Mouse (Mus musculus) c-Kit-positive CD71-negative TER-119-negative erythroid progenitor cells, embryonic 14.5 days (primary cell): ENCODE data around the gene Ppp2r5e.
"Not testable (repeated sequence)": the region's sequence is repeated elsewhere in the genome, so short reads cannot be mapped to it uniquely, and the experiment has no call there.

Source experiments
- DNase-seq: peaks from one replicate; pipeline ENCODE4 v3.0.0-alpha.2; 2013; ENCODE audit warnings: low read depth

Ppp2r5e gene

DNA sequence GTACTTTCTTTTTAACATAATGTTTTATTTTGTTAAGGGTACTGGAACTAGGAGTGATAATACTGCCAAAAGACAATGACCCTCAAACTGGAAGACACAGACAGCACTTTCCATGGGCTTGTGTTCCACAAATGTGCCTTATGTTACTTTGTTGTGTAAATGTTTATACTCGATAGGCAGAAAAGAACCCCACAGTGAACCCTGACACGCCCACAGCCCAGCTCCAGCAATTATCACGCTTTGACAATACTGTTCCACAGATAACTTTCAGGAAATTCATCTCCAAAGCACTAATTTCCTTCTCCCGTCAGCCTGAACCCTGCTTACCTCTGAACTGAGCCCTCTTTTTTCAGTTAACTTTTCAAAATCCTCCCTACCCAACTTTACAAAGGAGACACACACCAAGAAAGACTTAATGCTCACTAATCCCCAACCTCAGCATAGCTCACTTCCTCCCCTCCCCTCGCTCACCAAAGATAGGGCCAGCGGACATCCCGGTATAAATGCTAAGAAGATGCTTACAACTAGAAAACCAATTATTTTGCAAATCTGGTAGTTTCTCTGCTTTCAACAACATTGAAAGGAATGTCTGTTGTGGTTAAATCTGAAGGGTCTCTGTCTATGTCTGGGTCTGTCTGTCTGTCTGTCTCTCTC lies 58.9 kb downstream of the Ppp2r5e start:
- no peak for DNase-seq

DNA sequence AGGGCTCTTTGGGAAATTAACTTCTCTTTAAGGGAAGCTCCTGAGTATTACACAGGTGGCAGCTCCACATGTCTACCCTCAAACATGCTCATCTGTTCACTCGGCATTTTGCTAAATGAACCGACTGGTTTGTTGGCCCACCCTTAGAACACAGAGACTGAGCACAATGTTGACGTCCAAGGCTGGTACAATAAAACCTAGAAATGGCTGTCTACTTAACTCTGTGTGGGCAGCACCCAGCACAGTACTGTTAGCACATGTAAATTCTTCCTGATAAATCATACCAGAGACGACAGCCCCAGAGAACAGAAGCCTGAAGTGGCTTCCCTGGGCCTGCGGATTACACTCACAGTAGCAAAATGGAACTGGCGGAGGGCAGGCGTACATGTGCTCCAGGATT lies 59.5 kb downstream of the Ppp2r5e start:
- no peak for DNase-seq

DNA sequence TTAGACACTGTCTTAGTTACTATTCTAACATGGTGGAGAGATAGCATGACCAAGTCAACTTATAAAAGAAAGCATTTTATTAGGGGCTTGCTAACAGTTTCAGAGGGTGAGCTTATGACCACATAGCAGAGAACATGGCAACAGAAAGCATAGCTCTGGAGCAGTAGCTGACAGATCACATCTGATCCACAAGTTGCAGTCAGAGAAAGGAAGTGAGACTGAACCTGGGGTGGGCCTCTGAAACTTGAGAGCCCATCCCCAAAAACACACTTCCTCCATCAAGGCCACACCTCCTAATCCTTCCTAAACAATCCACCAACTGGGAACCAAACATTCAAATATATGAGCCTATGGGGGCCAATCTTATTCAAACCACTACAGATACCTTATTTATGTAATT lies 62.9 kb downstream of the Ppp2r5e start:
- no peak for DNase-seq

DNA sequence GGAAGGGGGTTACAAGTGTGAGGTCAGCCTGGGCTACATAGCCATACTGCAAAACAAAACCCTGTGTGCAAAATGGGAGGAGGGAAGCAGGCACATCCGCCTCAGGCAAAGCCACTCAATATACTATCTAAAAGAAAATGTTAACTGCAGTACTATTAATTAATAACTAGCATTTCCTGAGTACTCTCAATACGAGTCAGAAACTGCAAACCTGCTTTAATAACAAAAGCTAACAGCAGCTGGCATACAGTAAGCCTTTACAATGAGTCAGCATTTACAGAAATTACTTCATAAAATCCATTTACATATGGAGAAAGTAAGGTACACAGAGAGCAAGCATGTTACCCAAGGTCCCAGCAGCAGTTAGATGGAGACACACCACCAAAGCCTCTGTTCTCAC lies 64.2 kb downstream of the Ppp2r5e start:
- no peak for DNase-seq

DNA sequence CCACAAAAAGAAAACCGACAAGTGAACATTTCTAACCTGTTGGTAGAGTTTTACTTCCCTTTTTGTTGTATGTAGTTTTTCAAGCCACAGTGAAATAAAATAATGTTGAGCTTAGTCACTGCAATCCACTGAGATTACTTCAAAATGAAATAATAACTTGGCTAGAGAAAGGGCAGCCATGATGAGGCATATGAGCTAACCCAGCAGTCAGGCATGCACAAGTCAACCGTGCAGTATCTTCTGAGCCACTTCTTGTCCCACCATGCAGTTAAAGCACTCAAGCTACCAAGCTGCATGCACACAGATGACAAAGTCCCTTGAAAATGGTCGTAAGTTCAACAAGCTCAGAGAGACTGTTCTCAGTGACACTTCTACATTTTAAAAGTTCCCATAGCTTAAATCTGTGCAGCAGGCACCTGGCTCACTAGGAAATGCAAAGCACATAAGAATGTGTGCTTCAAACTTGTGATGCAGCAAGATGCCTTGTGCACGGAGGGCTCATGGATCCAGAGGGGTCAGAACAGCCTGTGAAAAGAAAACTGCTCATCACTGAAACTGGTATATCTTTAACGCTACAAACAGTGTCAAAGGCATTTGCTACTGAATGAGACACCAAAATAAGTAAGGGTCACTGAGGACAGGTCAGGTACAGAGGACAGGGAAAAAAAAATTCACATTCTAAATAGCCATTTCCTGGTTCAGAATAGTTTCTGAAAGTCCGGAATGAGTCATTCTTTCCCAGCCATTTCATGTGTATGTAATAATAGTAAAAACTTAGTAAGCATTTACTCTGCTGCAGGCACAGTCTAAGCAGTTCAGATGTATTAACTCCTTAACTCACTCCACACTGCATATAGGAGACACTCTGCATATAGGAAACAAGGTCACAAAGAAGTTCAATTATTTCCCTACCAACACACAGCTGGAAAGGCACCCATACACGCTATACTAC lies 66.9 kb downstream of the Ppp2r5e start:
- no peak for DNase-seq

DNA sequence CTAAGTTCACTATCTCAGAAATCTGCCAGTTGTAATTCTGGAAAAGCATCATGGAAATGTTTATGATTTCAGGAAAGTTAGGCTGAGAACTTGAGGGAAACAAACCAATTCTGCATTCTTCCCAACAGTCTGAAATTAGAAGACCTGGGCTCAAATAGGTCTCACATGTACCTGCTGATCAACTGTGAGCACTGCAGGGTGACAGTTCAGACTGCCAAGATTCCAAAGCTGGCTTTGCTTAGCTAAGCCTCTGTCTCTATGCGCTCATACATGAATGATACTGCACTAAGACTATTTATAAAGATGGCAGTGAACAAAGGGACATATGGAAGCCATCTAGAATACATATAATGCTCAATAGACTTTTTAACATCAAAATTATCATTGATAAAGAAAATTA lies 67.7 kb downstream of the Ppp2r5e start:
- no peak for DNase-seq

DNA sequence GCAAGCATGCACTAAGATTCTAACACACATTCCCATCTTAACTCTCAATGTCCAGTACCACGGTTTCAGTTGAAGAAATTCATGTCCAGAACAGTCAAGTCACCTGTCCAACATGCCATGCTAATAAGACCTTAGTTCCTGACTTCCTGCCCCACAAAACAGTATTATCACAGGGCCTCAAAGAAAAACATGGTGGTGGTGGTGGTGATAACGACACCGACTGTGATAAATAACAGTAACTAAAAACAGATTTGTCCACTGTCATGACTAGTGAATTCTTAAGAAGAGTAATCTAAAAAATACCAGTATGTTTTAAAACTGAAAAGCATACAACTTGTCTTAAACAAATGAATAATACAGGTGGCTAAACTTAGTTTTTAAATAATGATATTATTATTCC lies 71.8 kb downstream of the Ppp2r5e start:
- DNase-seq, result no peak

DNA sequence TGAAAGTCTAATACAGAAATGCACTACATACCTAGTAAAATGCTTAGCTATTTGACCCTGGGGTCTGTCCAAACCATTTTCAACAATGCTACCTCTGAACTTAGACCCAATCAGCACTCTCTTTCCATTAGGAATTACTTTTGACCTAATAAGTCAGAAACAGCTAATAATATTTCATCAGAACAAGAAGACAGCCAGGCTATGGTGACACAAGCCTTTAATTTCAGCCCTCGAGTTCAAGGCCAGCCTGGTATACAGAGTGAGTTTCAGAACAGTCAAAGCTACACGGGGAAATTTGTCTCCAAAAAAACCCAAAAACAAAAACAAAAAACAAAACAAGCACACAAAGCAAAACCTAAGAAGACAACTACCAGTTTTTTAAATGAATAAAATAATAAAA lies 73.1 kb downstream of the Ppp2r5e start:
- no peak for DNase-seq

DNA sequence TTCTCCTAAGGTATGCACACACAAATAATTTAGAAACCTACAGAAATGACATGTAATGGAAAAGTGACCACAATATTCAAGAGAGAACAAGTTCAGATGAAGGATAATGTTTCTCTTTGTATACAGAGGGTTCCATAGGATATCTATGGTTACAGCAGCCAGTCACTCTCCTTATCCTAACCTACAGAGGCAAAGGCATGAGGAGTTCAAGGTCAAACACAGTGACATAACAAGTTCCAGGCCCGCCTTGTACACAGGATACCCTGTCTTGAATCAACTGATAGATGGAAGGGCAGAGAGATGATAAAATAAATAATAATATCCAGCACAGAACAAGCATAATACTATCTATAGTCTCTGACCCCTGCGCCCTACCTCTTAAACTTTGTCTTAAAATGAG lies 73.7 kb downstream of the Ppp2r5e start:
- DNase-seq, result no peak

DNA sequence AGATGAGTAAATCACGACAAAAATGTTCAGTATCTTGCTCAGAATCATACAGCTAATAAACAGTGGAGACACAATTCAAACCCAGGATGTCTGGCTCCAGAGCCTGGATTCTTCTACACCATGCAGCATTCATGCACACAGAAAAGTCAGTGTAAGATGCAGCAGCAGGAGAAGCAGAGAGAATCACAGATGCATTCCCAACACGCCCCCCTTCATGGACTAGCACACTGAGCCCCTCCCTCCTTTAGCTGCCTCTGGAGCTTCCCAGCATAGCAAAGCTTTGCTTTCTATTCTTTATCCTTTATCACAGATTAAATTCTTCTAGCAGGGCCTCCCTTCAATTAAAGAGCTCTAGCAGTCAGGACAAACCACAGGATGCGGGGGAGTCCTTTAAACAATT lies 75.7 kb downstream of the Ppp2r5e start:
- DNase-seq, result no peak

DNA sequence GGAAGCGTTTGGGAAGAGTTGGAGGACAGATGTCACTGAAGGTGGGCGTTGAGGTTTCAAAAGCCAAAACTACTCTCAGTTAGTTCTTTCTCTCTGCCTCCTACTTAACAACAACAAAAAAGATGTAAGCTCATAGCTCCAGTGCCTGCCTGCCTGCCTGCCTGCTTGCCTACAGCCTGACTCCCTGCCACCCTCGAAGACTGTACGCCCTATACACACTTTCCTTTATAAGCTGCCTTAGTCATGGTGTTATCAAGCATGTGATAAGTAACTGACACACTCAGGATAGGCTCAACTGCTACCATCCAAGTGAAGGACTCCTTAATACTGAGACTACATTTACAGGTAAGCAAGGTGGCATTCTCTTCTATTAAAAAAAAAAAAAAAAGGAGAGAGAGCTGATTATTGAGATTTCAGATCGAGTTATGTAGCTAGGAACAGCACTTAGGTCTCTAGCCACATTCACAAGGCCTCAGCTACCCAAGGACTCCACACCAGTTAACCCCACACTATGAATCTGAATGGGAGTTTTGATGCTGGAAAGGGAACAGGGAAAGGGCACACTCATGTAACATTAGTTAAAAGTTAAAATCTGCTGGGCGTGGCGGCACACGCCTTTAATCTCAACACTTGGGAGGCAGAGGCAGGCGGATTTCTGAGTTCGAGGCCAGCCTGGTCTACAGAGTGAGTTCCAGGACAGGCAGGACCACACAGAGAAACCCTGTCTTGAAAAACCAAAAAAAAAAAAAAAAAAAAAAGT lies 76.7 kb downstream of the Ppp2r5e start:
- DNase-seq, result no peak

DNA sequence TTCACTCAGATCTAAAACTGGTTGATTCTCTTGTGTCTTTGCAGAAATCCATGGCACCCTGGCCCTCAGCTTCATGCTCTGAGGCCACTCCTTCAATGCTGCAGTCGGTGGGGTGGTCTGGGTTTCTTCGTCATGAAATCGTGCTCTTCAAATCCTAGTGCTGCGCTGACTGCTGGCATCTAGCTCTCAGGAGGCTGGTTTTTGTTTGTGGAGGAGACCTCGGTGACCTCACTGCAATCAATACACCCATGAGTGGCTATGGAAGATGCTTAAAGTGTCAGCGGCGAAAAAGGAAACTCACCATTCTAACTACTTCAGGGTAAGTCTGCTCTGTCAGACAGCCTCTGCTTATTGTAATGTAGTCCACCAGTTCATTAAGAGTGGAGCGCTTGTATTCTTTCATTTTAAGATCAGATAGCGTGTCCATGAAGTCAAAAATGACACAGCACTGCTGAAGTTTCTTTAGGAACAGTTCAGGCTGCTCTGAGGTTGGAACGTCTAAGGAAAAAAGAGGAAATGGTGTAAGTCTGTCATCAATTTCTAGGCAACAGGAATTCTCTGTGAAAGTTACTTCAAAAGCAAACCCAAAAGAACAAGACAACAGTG lies 80.6 kb downstream of the Ppp2r5e start:
- DNase-seq, result no peak

DNA sequence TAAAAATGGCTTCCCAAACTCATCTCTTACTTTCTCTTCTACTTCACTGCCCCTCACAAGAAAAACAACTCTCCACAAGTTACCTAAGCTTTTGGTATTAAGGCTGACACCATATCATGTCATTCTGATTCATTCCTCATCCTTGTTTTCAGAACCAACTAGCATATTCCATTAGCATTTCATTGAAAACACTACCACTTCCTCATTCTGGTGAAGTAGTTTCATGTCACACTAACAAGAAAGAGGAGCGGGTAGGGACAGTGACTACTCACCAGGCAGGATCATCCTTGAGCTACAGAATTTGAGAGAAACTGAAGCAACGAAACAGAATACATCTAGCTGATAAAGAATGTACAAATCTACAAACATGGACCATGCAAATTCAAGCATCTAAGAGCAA lies 84.5 kb downstream of the Ppp2r5e start:
- DNase-seq, result no peak

DNA sequence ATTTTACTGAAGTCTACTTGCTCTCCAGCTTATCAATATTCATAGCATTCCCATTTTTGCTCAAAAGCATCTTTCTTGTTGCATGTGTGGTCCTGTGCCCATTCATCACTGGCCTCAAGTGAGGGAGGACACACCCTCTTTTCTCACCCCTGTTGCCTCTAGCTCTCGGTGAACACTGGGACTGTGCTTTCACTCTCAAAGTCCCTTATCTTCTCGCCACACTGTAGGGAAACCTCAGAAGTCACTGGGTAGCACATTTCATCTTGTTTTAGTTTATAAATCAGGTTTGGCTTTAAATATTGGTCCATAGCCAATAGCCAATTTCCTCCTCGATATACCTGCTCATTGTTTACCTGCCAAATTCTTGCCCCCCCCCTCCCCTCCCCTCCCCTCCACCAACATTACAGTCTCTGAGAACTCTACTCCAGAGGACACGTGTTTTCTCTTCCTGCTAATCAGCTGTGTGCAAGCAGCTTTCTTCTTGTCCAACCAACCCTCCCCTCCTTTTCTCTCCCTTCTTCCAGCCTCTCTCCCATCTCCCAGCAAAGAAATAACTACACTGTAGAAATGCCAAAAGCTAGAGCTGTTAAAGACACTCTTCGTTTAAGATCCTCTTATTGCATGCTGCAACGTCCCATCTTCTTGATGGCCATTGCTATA lies 90.9 kb downstream of the Ppp2r5e start:
- no peak for DNase-seq

DNA sequence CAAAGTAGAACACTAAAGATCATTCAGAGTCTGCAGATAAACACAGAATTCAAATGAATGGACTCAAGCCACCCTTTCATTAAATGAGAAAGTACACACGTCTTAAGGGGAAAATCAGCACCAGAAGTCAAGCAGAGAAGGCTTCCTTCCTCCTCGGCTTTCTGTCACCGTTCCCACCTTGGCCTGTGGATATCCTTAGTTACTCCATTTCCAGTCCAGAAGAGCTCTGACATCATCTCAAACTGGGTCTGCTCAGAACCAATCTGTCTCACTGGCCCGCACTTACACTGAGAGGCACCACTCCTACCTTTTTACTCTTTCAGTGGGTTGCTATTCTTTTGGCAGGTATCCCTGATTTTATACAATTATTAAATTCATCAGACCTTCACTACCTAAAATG lies 93.4 kb downstream of the Ppp2r5e start:
- DNase-seq, result no peak

DNA sequence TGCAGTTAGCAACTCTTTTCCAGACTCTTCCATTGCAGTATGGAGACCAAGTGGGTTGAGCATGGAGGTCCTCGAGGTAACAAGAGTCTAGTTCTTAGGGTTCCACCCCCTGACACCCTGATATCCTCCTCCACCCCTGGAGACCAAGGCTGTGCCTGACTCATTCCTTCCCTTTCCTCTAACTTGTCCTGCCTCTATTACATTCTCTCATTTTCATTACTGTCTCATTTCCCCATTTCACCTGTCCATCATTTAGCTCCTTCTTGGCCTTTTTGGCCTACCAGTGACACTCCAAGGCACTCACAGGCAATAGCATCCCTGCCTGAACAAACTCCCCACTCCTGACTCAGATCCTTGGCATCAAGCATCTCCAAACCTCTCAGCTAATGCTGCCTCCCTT lies 98.3 kb downstream of the Ppp2r5e start:
- DNase-seq, result no peak

DNA sequence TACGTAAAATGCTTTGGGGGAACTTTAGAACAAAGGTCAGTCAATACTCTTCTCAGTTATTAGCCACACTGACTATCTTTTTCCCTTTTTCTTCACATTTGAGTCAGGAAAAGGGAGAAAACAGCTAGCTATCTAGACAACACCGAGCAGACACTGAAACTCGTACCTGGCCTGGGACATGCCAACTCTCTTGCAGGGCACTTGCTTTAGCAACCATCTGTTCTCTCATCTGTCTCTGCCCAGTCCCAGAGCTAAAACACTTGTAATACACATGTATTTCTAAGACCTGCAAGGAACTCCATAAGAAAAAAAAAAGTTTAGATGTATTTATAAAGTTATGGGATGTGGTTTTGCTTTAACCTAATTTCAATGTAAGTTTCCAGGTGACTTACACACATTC lies 100.4 kb downstream of the Ppp2r5e start:
- no peak for DNase-seq

DNA sequence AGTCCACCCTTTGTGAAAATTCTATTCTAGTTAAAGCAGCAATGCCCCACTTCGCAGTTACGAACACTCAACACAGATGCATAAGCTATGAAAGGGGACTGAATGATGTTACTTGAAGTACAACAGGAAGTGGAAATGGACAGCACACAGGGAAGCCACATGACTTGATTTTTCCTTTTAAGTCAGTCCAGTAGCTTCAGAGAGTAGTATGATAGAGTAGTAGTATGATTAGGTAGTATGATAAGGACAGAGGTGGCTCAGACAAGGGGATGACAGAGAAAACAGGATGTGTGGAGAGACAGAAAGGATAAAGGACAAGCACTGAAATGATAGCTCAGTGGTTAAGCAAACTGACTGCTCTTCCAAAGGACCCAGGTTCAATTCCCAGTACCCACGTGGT lies 101.4 kb downstream of the Ppp2r5e start:
- no peak for DNase-seq

DNA sequence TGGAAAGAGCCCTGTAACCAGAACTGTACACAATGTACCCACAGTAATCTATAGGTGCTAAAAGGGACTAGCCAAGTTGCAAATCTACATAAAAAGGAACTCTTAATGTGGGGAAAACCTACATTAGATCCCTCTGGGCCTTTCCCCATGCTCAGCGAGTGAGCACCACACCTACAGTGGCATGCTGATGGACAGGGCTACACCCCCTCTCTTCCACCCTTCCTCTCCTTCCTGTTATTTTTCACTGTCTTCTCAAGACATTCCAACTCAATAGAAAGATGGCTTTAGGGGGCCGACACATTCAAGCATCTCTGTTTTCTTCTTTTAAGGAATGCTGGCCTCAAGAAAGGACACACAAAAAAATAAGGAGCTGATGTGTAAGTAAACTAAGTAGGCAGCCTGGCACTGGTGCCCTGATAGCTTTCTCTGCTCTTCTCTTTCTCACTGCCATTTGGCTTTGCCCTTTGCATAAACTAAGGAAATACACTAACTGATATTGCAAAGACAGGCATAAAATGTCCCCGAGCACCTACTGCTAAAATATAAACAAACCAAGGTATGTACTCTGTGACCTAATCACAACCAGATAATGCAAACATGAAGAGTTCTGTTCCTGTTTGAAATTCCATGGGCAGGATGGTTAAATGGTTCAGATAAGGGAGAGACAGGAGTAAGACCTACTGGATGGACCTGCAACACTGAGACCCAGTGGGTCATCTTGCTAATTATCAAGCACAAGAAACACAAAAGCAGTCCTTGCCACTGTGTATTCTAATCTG lies 103.3 kb downstream of the Ppp2r5e start:
- no peak for DNase-seq

DNA sequence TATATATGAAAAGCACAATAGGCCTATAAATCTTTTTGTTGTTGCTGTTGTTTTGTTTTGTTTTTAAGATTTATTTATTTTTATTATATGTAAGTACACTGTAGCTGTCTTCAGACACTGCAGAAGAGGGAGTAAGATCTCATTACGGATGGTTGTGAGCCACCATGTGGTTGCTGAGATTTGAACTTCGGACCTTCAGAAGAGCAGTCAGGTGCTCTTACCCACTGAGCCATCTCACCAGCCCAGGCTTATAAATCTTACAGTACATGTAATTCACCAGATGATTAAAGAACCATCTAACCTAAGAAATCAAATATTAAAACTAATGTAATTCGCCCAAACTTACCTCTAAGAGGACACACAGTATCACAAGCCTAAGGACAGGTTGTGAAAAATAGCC lies 103.9 kb downstream of the Ppp2r5e start:
- DNase-seq, result not testable (repeated sequence)

DNA sequence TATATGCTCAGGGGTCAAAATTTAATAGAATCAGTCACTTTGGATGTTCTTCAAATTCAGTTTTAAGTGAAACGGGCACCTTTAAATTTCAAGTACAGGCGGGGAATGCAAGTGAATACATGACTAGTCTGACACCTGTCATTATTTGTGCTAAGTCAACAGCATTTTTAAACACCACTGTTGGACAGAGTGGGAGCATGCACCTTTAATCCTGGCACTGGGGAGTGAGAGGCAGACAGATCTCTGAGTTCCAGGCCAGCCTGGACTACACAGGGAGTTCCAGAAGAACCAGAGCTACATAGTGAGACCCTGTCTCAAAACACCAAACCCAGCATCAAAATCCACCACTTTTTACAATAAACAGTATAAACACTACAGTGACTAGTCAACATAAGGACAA lies 108.5 kb downstream of the Ppp2r5e start:
- DNase-seq, result no peak
